Mouse (Mus musculus): Measurements from ENCODE around the gene Jsrp1.

GRCm38 (mm10) chr10:80805925-80806324 lies 7.4 kb downstream of the Jsrp1 start:
- TF ChIP-seq POLR2A (IDR thresholded peaks at IDR 0.05; ENCODE audit: insufficient read length, low read depth) (no peak), MYOD1 (IDR thresholded peaks at IDR 0.05; ENCODE audit: control insufficient read depth in 1 of 3, insufficient read length in 2 of 3, low read depth in 2 of 3) (no peak), MYOG (IDR thresholded peaks at IDR 0.05; ENCODE audit: control insufficient read depth in 1 of 3, insufficient read depth in 1 of 3, insufficient read length in 2 of 3, low read depth in 2 of 3) (no peak), E2F4 (IDR thresholded peaks at IDR 0.05; ENCODE audit: insufficient read depth) (no peak), POLR2AphosphoS2 (IDR thresholded peaks at IDR 0.05; ENCODE audit: insufficient read length, low read depth) (peak; percentile 27), SRF (IDR thresholded peaks at IDR 0.05; ENCODE audit: control insufficient read depth, insufficient read length, low read depth) (no peak), USF1 (IDR thresholded peaks at IDR 0.05; ENCODE audit: low read depth) (no peak), MAX (IDR thresholded peaks at IDR 0.05; ENCODE audit: low read depth) (no peak), TCF12 (IDR thresholded peaks at IDR 0.05; ENCODE audit: insufficient read depth, poor library complexity, severe bottlenecking) (no peak), CEBPB (IDR thresholded peaks at IDR 0.05; ENCODE audit: insufficient read depth, poor library complexity, severe bottlenecking) (no peak), REST (IDR thresholded peaks at IDR 0.05; ENCODE audit: insufficient read depth, insufficient read length) (no peak)

All from myocyte (in vitro differentiated cells).